Mouse (Mus musculus) lung, postnatal 0 days (tissue): ENCODE results near the gene Sf3a2. TPM values are rescaled to one million over a fixed set of nuclear protein-coding genes. Genes with fewer than 3 reads are reported as not detected.
A peak's percentile ranks its signal among the peaks of the same experiment; 100 is the strongest.

Source experiments
- ATAC-seq: fragments of 200-750 bp; cut with Nextera tagmentation; 2 replicates; pipeline ENCODE4 v1.8.0; 2017; ENCODE audit warnings: moderate library complexity
- DNase-seq: peaks from one replicate; pipeline ENCODE4 v3.0.0-alpha.2; 2016; ENCODE audit warnings: low spot score
- H3K27ac ChIP-seq: fragments of 300-500 bp; sonication (generic); 2 replicates; pipeline ENCODE4 v1.5.1; 2014; ENCODE audit warnings: antibody characterized with exemption, mild to moderate bottlenecking, low read length, mixed read lengths
- H3K27me3 ChIP-seq: fragments of 300-500 bp; sonication (generic); replicated peaks from 2 replicates; pipeline ENCODE4 v1.6.1; 2014; ENCODE audit warnings: low read length, mixed read lengths; ENCODE audit not compliant: insufficient read depth
- H3K36me3 ChIP-seq: fragments of 300-500 bp; sonication (generic); 2 replicates; pipeline ENCODE4 v1.6.1; 2014; ENCODE audit warnings: low read length, mixed read lengths; ENCODE audit not compliant: insufficient read depth
- H3K4me1 ChIP-seq: fragments of 300-500 bp; sonication (generic); 2 replicates; pipeline ENCODE4 v1.6.1; 2014; ENCODE audit warnings: antibody characterized with exemption, low read depth, low read length, mixed read lengths; ENCODE audit not compliant: insufficient read depth
- H3K4me2 ChIP-seq: fragments of 300-500 bp; sonication (generic); replicated peaks from 2 replicates; pipeline ENCODE4 v1.6.1; 2014; ENCODE audit warnings: low read depth, mild to moderate bottlenecking, low read length, moderate library complexity, mixed read lengths
- H3K4me3 ChIP-seq: fragments of 300-500 bp; sonication (generic); 2 replicates; pipeline ENCODE4 v1.5.1; 2014; ENCODE audit warnings: low read depth, low read length
- H3K9ac ChIP-seq: fragments of 300-500 bp; sonication (generic); replicated peaks from 2 replicates; pipeline ENCODE4 v1.6.1; 2014; ENCODE audit warnings: low read depth, mild to moderate bottlenecking
- H3K9me3 ChIP-seq: fragments of 300-500 bp; sonication (generic); 2 replicates; pipeline ENCODE4 v1.6.1; 2016; ENCODE audit warnings: low read length, mixed read lengths
- CTCF ChIP-seq: IDR thresholded peaks from 2 replicates; pipeline ENCODE4 v1.5.1; 2016; ENCODE audit warnings: antibody characterized with exemption, mild to moderate bottlenecking
- EP300 ChIP-seq: IDR thresholded peaks from 2 replicates; pipeline ENCODE4 v1.6.1; 2016; ENCODE audit warnings: antibody characterized with exemption, mild to moderate bottlenecking, control low read depth
- WGBS: fragments of 180-500 bp; shearing (Covaris S2); extraction: QIAGEN DNeasy Blood & Tissue Kit; methylation state at CpG from one replicate; pipeline ENCODE4 v1.1.7; 2014; 5-methylcytosine and 5-hydroxymethylcytosine counted together
- microRNA counts: library from miRNA; unstranded; fragments of <30 nt; microRNA quantifications from one replicate; lab custom pipeline; 2015
- microRNA-seq: library from miRNA; unstranded; fragments of <30 nt; microRNA quantifications from one replicate; pipeline ENCODE4, GENCODE M21; 2016
- polyA plus RNA-seq: library from polyadenylated mRNA; unstranded; fragments of >200 nt; fragmentation: Nextera tagmentation; extraction: Ambion mirVana; gene quantifications from 2 replicates; pipeline ENCODE4 v1.2.1, GENCODE M21; 2015

The Sf3a2 gene
- polyA plus RNA-seq, 1 experiment from 2014 or later: 29.4 TPM

DNA sequence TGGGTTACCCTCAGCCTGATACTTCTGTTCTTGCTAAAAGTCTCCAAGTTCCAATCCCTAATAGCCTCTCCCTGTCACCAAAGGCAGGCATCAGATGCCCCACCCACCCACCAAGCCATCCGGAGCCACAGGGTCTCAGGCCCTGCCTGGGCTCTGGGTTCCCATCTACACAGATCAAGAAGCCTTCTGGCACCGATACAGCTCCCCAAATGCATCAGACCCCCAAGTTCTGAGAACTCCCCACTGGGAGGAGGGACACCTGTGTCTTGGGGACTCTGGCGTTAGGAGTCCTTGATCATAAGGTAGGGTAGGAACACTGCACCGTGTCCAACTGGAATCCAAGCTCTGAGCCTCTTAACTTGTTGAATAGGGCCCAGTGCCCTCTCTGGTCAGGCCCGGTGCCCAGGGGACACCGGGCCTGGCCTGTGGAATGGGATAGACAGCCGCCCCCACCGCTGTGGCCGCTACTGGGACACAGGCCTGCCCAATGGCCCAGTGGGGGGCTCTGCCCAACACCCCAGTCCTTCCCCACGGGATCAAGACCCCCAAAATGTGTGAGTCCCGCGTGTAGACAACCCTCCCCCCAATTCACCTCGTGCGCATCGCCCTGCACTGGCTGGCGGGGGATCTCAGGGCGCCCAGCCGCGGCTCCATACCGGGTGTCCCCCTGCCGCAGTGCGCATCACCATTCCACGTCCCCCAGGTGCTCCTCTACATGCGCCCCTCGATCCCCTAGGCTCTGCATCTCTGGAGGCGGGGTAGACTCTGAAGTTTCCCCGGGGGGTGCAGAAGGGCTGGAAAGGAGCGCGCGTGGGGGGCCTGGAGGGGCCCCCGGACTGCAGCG, 45.3 kb downstream of the Sf3a2 start:
- no peak for DNase-seq
- H3K27me3 ChIP-seq: peaks cover 18% of the 10 kb centered on the region
- no peak overlapping the region for H3K27ac ChIP-seq
- WGBS: 16% methylated on average over 16 of the region's 32 CpGs
- peak overlapping the region; percentile 44 for H3K4me2 ChIP-seq
- H3K4me1 ChIP-seq: no peaks in the 10 kb centered on the region
- H3K36me3 ChIP-seq: no peaks in the 10 kb centered on the region
- H3K4me3 ChIP-seq: peak overlapping the region; percentile 15; the same call in 1 of the 2 replicates
- TF ChIP-seq EP300 (no peak), CTCF (no peak)
- H3K9ac ChIP-seq: no peak overlapping the region
- no peaks in the 10 kb centered on the region for H3K9me3 ChIP-seq
- no peak for ATAC-seq

DNA sequence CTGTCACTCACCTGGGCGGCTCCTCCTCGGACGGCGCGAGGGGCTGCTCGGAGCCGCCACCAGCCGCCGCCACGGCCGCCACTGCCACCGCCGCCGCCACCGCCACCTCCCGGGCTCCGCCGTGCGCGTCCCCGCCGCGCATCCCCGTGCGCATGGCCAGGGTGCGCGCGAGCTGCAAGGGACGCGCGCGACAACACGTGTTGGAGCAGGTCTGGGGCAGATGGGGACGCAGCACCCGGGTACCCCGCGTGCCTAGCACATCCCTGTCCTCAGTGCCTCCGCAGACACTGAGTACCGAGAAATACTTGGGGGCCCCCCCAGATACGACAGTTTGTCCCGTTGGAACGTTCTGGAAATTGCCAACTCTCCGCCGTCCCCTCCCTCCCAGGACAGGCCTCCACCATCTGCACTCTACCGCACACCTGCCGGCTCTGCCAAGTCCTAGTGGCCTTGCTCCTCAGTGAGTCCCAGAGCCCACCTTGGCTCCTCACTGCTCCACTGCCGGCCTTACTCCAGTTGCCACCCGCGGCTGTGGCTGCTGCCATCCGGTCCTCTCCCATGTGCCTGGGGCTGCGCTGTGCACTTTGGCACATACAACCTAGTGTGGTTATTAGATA, 46.0 kb downstream of the Sf3a2 start, which contains the start of gene Lingo3:
TSS of gene Lingo3 (minus strand) at position 109 of the 617 bp plus-strand sequence.
- no peaks in the 10 kb centered on the region for H3K4me1 ChIP-seq
- H3K9ac ChIP-seq: no peak within 1 kb of the TSS
- WGBS: 10% methylated on average over 18 of the region's 51 CpGs
- no peak for TF ChIP-seq EP300
- TF ChIP-seq CTCF: no peak
- H3K27ac ChIP-seq: no peak within 1 kb of the TSS
- peaks cover 18% of the 10 kb centered on the region for H3K27me3 ChIP-seq
- peak within 1 kb of the TSS; percentile 44 for H3K4me2 ChIP-seq
- ATAC-seq: no peak
- H3K36me3 ChIP-seq: no peaks in the 10 kb centered on the region
- peak within 1 kb of the TSS; percentile 15; the same call in 1 of the 2 replicates for H3K4me3 ChIP-seq
- DNase-seq: no peak
- no peaks in the 10 kb centered on the region for H3K9me3 ChIP-seq

DNA sequence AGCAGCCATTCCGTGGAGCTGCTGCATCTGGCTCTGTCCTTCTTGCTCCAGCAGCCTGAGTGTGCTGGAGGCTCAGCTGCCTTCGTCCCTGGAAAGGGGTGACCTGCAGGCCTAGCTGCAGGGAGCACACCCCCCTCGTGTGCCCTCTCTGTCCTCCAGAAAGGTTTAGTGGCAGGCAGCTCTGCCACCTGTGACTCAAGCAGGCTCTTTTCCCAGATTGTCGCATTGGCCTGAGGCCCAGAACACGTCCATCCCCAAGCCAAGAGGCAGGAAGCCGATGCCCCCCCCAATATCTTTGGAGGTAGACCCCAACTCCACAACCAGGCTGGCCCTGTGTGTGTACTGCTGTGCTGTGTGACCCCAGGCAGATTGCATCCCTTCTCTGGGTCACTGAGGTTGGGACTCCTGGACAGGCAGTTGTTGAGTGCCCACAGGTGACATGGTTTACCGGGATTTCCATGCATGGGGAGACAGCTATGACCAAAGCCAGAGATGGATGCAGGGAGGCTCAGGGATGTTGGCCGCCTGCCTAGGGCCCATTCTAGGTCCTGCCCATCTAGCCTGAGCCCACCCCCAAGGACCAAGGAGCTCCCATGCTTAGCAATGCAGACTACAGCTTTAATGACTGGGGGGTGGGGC, 47.2 kb downstream of the Sf3a2 start:
- no peak for TF ChIP-seq EP300
- no peak for TF ChIP-seq CTCF
- WGBS: 49% methylated on average over 8 of the region's 8 CpGs
- Histone ChIP-seq H3K4me3 (no peak overlapping the region), H3K4me1 (no peaks in the 10 kb centered on the region), H3K4me2 (no peak overlapping the region), H3K27me3 (peaks cover 18% of the 10 kb centered on the region), H3K9ac (no peak overlapping the region), H3K36me3 (no peaks in the 10 kb centered on the region), H3K27ac (no peak overlapping the region), H3K9me3 (no peaks in the 10 kb centered on the region)
- DNase-seq: no peak
- no peak for ATAC-seq

DNA sequence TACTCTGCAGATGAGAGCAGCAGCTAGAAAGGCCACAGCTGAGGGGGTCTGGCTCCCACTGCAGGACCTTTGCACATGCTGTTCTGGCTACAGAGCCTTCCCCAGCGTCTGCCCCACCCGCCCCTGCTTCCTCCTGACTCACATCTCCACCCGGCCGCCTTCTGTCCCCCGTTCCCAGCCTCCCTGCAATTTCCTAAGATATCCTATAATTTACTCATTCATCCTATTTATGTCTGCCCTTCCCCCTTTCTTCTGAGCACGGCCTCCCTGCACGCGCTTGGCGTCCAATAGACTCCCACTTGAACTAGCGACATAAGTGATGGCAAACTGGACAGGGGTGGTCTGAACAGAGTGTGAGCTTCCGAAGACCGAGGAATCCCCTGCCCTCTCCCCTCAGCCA, 47.7 kb downstream of the Sf3a2 start:
- no peak overlapping the region for H3K4me3 ChIP-seq
- H3K27me3 ChIP-seq: peaks cover 18% of the 10 kb centered on the region
- no peak overlapping the region for H3K9ac ChIP-seq
- no peaks in the 10 kb centered on the region for H3K36me3 ChIP-seq
- no peak for ATAC-seq
- TF ChIP-seq CTCF (no peak), EP300 (no peak)
- no peak overlapping the region for H3K4me2 ChIP-seq
- DNase-seq: no peak
- WGBS: 62% methylated on average over 12 of the region's 12 CpGs
- no peaks in the 10 kb centered on the region for H3K9me3 ChIP-seq
- H3K4me1 ChIP-seq: no peaks in the 10 kb centered on the region
- no peak overlapping the region for H3K27ac ChIP-seq

DNA sequence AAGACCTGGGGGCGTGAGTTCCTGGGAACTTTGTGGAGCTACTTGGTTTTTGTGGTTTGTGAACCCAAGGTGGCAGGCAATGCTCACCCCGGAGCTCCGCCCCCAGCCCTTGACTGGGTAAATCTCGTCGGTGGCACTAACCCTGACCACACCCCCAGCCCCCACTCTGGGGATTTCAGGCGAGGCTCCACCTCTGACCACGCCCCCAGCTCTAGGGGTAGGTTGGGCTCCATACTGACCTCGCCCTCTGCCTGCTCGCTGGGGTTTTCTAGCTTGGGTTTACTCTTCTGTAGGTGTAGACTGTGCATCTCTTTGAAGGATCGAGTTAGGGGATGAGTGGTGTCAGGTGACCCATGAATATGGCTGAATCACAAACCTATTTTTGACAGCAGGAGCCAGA, 50.6 kb downstream of the Sf3a2 start:
- no peak overlapping the region for H3K4me3 ChIP-seq
- no peak overlapping the region for H3K4me2 ChIP-seq
- no peaks in the 10 kb centered on the region for H3K36me3 ChIP-seq
- H3K27ac ChIP-seq: no peak overlapping the region
- H3K9me3 ChIP-seq: no peaks in the 10 kb centered on the region
- peaks cover 9% of the 10 kb centered on the region for H3K27me3 ChIP-seq
- no peak for TF ChIP-seq EP300
- no peak for TF ChIP-seq CTCF
- 13% methylated on average over 10 of the region's 10 CpGs for WGBS
- DNase-seq: peak; percentile 75
- ATAC-seq: peak; percentile 88
- H3K9ac ChIP-seq: no peak overlapping the region
- no peaks in the 10 kb centered on the region for H3K4me1 ChIP-seq

MicroRNAs within 50 kb of the gene (microRNA counts, 519-probe panel; counts per million panel counts)
- microRNA mmu-miR-1982 (lab: Ali Mortazavi, UCI): not detected

Small RNAs within 50 kb of the gene (microRNA-seq; reads per million reads assigned to microRNA genes)
- 1.7 reads per million for gene Mir1982

Other genes with a start within 250 kb of the Sf3a2 start
- gene Rexo1, start 236.6 kb upstream of the Sf3a2 start, polyA plus RNA-seq: 12.9 TPM in 2 replicates
- 7.1 and 7.2 TPM in 2 replicates for gene Klf16, start 220.9 kb upstream of the Sf3a2 start, polyA plus RNA-seq
- gene Abhd17a, start 207.9 kb upstream of the Sf3a2 start, polyA plus RNA-seq: 105 and 106 TPM in 2 replicates
- 56.9 and 59.3 TPM in 2 replicates for gene Scamp4, start 195.3 kb upstream of the Sf3a2 start, polyA plus RNA-seq
- gene Adat3, start 195.3 kb upstream of the Sf3a2 start, polyA plus RNA-seq: 3.5 and 4.8 TPM in 2 replicates
- gene Gm49322, start 192.2 kb upstream of the Sf3a2 start, polyA plus RNA-seq: 0.98 and 1.1 TPM in 2 replicates
- gene Csnk1g2, start 175.4 kb upstream of the Sf3a2 start, polyA plus RNA-seq: 97.7 and 111 TPM in 2 replicates
- 41.7 and 42.9 TPM in 2 replicates for gene Btbd2, start 141.1 kb upstream of the Sf3a2 start, polyA plus RNA-seq
- 92.2 and 103 TPM in 2 replicates for gene Mknk2, start 120.1 kb upstream of the Sf3a2 start, polyA plus RNA-seq
- gene Mob3a, start 96.2 kb upstream of the Sf3a2 start, polyA plus RNA-seq: 32.6 and 37.0 TPM in 2 replicates
- gene Izumo4, start 96.0 kb upstream of the Sf3a2 start, polyA plus RNA-seq: 28.7 and 28.8 TPM in 2 replicates
- 49.3 and 58.2 TPM in 2 replicates for gene Ap3d1, start 55.9 kb upstream of the Sf3a2 start, polyA plus RNA-seq
- gene Dot1l, start 43.0 kb upstream of the Sf3a2 start, polyA plus RNA-seq: 7.4 and 9.6 TPM in 2 replicates
- gene Plekhj1, start 428 bp downstream of the Sf3a2 start, polyA plus RNA-seq: 59.9 and 69.1 TPM in 2 replicates
- gene Amh, start 7.0 kb downstream of the Sf3a2 start, polyA plus RNA-seq: 0.07 TPM in 1 of 2 replicates, not detected in the other
- 0.25 TPM in 1 of 2 replicates, not detected in the other for gene Jsrp1, start 15.3 kb downstream of the Sf3a2 start, polyA plus RNA-seq
- gene Oaz1, start 28.5 kb downstream of the Sf3a2 start, polyA plus RNA-seq: 1,344 and 1,416 TPM in 2 replicates
- gene Lingo3, start 45.8 kb downstream of the Sf3a2 start, polyA plus RNA-seq: not detected in 2 replicates
- 129 and 138 TPM in 2 replicates for gene Lsm7, start 57.0 kb downstream of the Sf3a2 start, polyA plus RNA-seq
- 26.5 and 26.8 TPM in 2 replicates for gene Sppl2b, start 57.1 kb downstream of the Sf3a2 start, polyA plus RNA-seq
- gene Tmprss9, start 73.7 kb downstream of the Sf3a2 start, polyA plus RNA-seq: 0.04 TPM in 1 of 2 replicates, not detected in the other
- gene Timm13, start 102.8 kb downstream of the Sf3a2 start, polyA plus RNA-seq: 211 and 233 TPM in 2 replicates
- 6.9 and 7.3 TPM in 2 replicates for gene Lmnb2, start 120.0 kb downstream of the Sf3a2 start, polyA plus RNA-seq
- gene Gadd45b, start 131.9 kb downstream of the Sf3a2 start, polyA plus RNA-seq: 131 and 145 TPM in 2 replicates
- 1.0 and 1.4 TPM in 2 replicates for gene Gng7, start 216.7 kb downstream of the Sf3a2 start, polyA plus RNA-seq
- not detected in 2 replicates for gene Diras1, start 227.5 kb downstream of the Sf3a2 start, polyA plus RNA-seq
- gene Slc39a3, start 239.2 kb downstream of the Sf3a2 start, polyA plus RNA-seq: 15.4 and 16.0 TPM in 2 replicates